ENCODE assay signal across 9 mouse cellular contexts in genomic region chr1:99772614-99773013, GRCm38 (mm10). TPM values are rescaled to one million over a fixed set of nuclear protein-coding genes. Genes with fewer than 3 reads are reported as not detected.
DNase-seq lines count a peak whose midpoint lies in the region; ATAC-seq and TF ChIP-seq lines count a peak whose summit lies in the region.
"Had no signal": no experiment of that assay in that cellular context is flagged by ENCODE, and none has a peak within 500 bp of the region (broad histone marks: within the 10 kb centered on the region; RNA-seq: fewer than 3 reads in every experiment).

Gene Cntnap5b (plus strand): TSS chr1:99772765.

- H3K9ac ChIP-seq in heart, embryonic 11.5 days (ENCODE audit: low read depth, low read length): no peak within 1 kb of the TSS

- H3K36me3 ChIP-seq in heart, embryonic 11.5 days (ENCODE audit: control insufficient read depth, insufficient read depth, low read length): no peaks in the 10 kb centered on the region
- H3K36me3 ChIP-seq in testis, adult 2 months (ENCODE audit: control insufficient read depth, insufficient read depth, low read length): no peaks in the 10 kb centered on the region

- no peak for TF ChIP-seq POLR2A in testis, adult 2 months (IDR thresholded peaks at IDR 0.05; ENCODE audit: control insufficient read depth, low read depth, low read length)

- TF ChIP-seq CTCF in testis, adult 2 months (IDR thresholded peaks at IDR 0.05; ENCODE audit: control insufficient read depth, insufficient read depth, insufficient replicate concordance, low read depth, low read length): no peak

- H3K4me3 ChIP-seq in heart, embryonic 11.5 days (ENCODE audit: low read depth, low read length): no peak within 1 kb of the TSS
- H3K4me3 ChIP-seq in testis, adult 2 months (ENCODE audit: control insufficient read depth, low read depth, low read length): no peak within 1 kb of the TSS

- DNase-seq in heart, postnatal 14 days: no peak
- DNase-seq in testis, postnatal 14 days (ENCODE audit: low spot score): no peak
- DNase-seq in left cerebral cortex, postnatal 36 days (ENCODE audit: low spot score in 2 of 2): peak in 1 of 2 experiments; percentile 8
- DNase-seq in natural killer cell, adult 2 months (ENCODE audit: low spot score in 2 of 2): no peak
- no peak for DNase-seq in gastrocnemius, postnatal 36 days
- DNase-seq in embryo, embryonic 10.5 days (ENCODE audit: low spot score): no peak
- DNase-seq: B cell, adult 2 months had no signal

- peak within 1 kb of the TSS; percentile 42 for H3K4me2 ChIP-seq in heart, embryonic 11.5 days

- H3K27ac ChIP-seq in heart, embryonic 11.5 days (ENCODE audit: low read depth, low read length): no peak within 1 kb of the TSS
- no peak within 1 kb of the TSS for H3K27ac ChIP-seq in testis, adult 2 months (ENCODE audit: control insufficient read depth, insufficient read depth, low read depth, low read length)

- no peak for ATAC-seq in heart, embryonic 11.5 days (replicated peaks; ENCODE audit: insufficient number of reproducible peaks, low FRiP score, low TSS enrichment)

- no peaks in the 10 kb centered on the region for H3K9me3 ChIP-seq in heart, embryonic 11.5 days (replicated peaks; ENCODE audit: control insufficient read depth, low read length)

- no peaks in the 10 kb centered on the region for H3K27me3 ChIP-seq in heart, embryonic 11.5 days (ENCODE audit: control insufficient read depth, insufficient read depth, low read length)
- H3K27me3 ChIP-seq in testis, adult 2 months (ENCODE audit: control insufficient read depth, insufficient read depth, low read length): no peaks in the 10 kb centered on the region

- WGBS in heart, embryonic 11.5 days (ENCODE audit: insufficient replicate concordance): 24% methylated on average over 7 of the region's 7 CpGs

- intact Hi-C loops in heart, postnatal 14 days (cut with DNase I): no loop called here
- intact Hi-C loops in left cerebral cortex, postnatal 36 days (cut with DNase I): no loop called here
- intact Hi-C loops in gastrocnemius, postnatal 36 days (cut with DNase I): no loop called here

- no peaks in the 10 kb centered on the region for H3K4me1 ChIP-seq in heart, embryonic 11.5 days (ENCODE audit: control insufficient read depth, insufficient read depth, low read length)
- H3K4me1 ChIP-seq in testis, adult 2 months (ENCODE audit: control insufficient read depth, insufficient read depth, low read length): no peaks in the 10 kb centered on the region

RNA-seq across cellular contexts. Expression of gene Cntnap5b, which starts in this region (rescaled TPM):
- not detected in 2 replicates for polyA plus RNA-seq in heart, embryonic 11.5 days (2014; fragmentation: Nextera tagmentation; extraction: Ambion mirVana)
- under 1 TPM; 0.14 to 0.24 TPM for total RNA-seq in heart, postnatal 14 days (2021)
- 56.1 and 65.8 TPM in 2 replicates for polyA plus RNA-seq in testis, adult 2 months (2012; rRNA removed)
- 10 to 100 TPM; 16.1 to 18.0 TPM for total RNA-seq in left cerebral cortex, postnatal 36 days (2021)
- total RNA-seq in gastrocnemius, postnatal 36 days (2021): under 1 TPM in 1 of 2 experiments, not detected in 1; 0.18 TPM

Comparison
In these comparisons a context has a peak if more than half of its experiments do, and no peak if none do; other contexts are left out.
1. RNA of gene Cntnap5b (total RNA-seq): 16.1 to 18.0 TPM in left cerebral cortex, postnatal 36 days; 0.14 to 0.24 TPM in heart, postnatal 14 days and 0.18 TPM in gastrocnemius, postnatal 36 days; every median in the first group is over 10 times any median in the second.
2. RNA of gene Cntnap5b (polyA plus RNA-seq): 56.1 to 65.8 TPM in testis, adult 2 months; not detected in heart, embryonic 11.5 days; every median in the first group is over 10 times any median in the second.